Mouse (Mus musculus): ENCODE measurements at regions not wholly inside any gene's neighbourhood (a gene's known extent, or its start where the extent isn't known, plus 50 kb on each side); places are given as distances from the start of the nearest gene placed in this dataset.

DNA sequence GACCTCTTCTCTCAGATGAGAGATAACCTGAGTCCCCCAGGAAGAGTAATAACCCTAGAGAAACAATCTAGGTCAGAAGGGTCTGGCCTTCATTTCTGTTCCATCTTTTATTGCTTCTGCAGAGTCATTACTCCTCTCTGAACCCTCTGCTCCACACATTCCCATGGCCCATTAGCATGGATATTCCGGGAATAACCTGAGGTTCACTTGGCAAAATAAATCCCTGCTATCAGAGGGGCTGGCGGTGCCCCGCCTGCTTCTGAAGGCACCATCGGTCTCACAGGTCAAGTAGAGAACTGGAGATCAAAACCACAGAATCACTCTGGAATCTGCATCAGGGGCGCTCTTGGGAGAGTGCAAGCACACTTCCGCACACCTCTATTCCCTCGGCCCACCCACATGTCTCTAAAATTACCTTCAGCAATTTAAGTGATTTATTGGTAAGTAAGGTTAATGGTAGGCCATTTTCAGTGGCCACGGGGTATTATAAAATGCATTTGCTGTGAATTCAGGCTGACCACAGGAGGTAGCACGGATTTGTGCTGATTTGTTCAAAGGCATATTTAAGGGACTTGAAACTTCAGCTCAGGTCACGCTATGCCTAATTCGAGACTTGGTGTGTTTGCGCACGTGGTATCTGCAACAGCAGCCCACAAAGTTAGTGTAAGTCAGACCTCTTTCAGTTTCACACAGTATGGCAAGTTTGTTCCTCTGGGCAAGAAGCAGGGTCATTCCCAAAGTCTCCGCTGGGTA, 243.4 kb upstream of the Adcy2 start:
- Histone ChIP-seq H3K4me1 (no peaks in the 10 kb centered on the region), H3K27me3 (no peaks in the 10 kb centered on the region), H3K36me3 (no peaks in the 10 kb centered on the region), H3K4me3 (no peak overlapping the region), H3K9ac (no peak overlapping the region), H3K4me2 (replicated peaks) (no peak overlapping the region), H3K27ac (no peak overlapping the region), H3K9me3 (replicated peaks) (no peaks in the 10 kb centered on the region)
- WGBS: 87% methylated on average over 14 of the region's 14 CpGs
- no peak for ATAC-seq (ENCODE audit: low FRiP score)

DNA sequence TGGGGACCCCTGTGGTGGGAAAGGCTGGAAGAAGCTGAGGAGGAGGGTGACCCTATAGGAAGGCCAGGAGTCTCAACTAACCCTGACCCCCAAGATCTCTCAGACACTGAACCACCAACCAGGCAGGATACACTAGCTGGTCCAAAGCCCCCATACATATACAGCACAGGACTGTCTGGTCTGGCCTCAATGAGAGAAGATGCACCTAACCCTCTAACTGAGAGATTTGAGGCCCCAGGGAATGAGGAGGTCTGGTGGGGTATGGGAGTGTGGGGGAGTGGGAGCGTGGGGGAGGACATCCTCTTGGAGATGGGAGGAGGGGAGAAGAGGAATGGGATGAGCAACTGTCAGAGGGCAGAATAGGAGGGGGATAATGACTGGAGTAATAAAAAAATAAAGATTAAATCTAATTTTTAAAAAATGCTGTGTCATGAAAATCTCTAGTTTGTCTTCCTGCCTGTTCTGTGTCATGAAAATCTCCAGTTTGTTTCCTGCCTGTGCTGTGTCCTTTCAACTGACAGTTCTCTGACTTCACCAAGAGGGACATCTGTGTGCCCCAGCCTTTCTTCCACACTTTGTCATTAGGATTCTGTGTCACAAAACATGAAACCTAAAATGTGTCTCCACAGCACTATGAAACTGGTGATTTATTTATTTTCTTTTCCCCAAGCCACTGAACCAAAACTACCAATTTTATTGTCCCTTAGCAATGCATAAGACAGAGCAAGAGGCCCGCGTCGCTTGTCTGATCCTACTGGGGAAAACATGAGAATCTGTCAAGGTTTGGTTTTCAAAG, 251.2 kb upstream of the Adcy2 start:
- WGBS: 84% methylated on average over 4 of the region's 4 CpGs
- Histone ChIP-seq H3K36me3 (no peaks in the 10 kb centered on the region), H3K4me1 (no peaks in the 10 kb centered on the region), H3K4me2 (replicated peaks) (no peak overlapping the region), H3K9ac (no peak overlapping the region), H3K9me3 (replicated peaks) (no peaks in the 10 kb centered on the region), H3K4me3 (no peak overlapping the region), H3K27me3 (no peaks in the 10 kb centered on the region), H3K27ac (no peak overlapping the region; the same call in 1 of the 2 replicates)
- ATAC-seq (ENCODE audit: low FRiP score): no peak

DNA sequence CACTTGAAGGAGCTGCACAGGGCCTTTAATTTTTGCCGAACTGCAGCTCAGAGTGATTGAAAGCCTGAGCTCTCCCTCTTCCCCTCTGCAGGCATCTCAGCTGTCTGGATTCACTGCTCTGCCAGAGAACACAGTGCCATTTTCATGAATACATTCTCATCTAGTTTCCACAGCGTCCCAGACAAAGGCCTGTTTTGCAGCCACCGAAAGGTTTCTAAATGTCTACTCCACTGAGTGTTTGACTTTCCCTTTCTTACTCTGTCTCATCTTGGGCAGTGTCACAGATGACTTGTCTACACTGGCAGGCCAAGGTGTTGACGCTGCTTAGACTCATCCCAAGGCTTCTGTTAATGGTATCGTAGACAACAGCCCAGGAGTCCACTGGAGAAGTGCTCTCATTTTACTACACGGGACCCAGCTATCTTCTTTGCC, 251.8 kb upstream of the Adcy2 start:
- no peaks in the 10 kb centered on the region for H3K36me3 ChIP-seq
- no peak for ATAC-seq (ENCODE audit: low FRiP score)
- H3K27me3 ChIP-seq: no peaks in the 10 kb centered on the region
- H3K4me2 ChIP-seq (replicated peaks): no peak overlapping the region
- WGBS: 73% methylated on average over 6 of the region's 6 CpGs
- H3K9ac ChIP-seq: no peak overlapping the region
- no peaks in the 10 kb centered on the region for H3K4me1 ChIP-seq
- no peak overlapping the region; the same call in 1 of the 2 replicates for H3K27ac ChIP-seq
- no peaks in the 10 kb centered on the region for H3K9me3 ChIP-seq (replicated peaks)
- no peak overlapping the region for H3K4me3 ChIP-seq

DNA sequence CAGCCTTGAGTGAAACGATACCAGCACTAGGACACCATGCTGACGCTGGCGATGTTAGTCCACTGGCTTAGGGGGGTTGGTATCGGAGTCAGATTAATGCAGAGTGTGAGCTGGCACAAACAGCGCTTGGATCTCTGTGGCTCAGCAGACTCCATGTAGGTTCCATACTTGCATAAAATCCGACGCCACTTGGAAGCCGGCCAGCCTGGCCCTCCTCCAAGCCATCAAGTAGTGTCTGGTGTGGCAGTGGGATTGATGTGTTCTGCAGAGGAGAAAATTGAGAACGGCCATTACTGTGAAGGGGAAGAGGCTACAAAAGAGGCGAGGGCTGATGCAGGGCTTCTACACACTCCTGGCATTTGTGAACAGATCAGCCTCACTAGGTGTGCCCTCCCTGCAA, 253.0 kb upstream of the Adcy2 start:
- H3K4me3 ChIP-seq: no peak overlapping the region
- H3K9me3 ChIP-seq (replicated peaks): peaks cover 7% of the 10 kb centered on the region
- H3K4me1 ChIP-seq: no peaks in the 10 kb centered on the region
- no peak overlapping the region for H3K4me2 ChIP-seq (replicated peaks)
- peak; percentile 27; the same call in 1 of the 2 replicates for ATAC-seq (ENCODE audit: low FRiP score)
- no peak overlapping the region for H3K27ac ChIP-seq
- H3K27me3 ChIP-seq: no peaks in the 10 kb centered on the region
- H3K36me3 ChIP-seq: no peaks in the 10 kb centered on the region
- 76% methylated on average over 10 of the region's 10 CpGs for WGBS
- no peak overlapping the region for H3K9ac ChIP-seq

DNA sequence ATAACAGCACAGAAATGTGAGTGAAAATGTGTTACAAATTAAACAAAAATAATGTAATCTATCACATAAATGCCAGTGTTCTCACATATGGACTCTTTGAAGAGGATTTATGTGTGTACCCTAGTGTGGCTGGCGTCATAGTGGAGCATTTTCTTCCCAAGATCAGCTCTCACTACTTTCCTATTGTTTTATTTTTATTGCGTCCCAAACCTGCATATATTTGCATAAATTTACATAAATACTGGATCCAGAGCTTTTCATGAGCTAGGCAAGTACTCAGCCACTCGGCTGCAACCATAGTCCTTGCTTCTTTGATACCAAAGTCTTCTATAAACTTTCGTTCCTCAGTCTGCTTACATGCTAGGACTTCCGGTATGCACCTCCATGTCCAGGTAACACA, 261.1 kb upstream of the Adcy2 start:
- 49% methylated on average over 5 of the region's 5 CpGs for WGBS
- ATAC-seq (ENCODE audit: low FRiP score): peak; percentile 59

DNA sequence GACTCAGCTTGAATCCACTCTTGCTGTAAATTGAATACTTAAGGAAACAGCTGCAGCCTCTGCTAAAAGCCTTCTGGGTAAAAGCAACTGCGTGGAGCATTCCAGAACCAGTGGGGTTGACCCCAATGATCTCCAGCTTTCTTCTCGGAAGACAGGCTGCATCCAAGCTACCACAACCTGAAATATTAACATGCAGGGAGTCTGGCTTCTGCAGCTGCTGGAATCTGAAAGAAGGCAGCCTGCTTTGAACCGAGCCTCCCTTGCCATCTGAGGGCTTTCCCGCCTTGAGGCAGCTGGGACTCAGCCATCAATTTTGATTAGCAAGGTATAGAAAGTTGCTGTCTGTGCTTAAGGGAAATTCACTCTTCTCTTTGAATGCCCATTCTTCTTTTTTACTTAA, 261.6 kb upstream of the Adcy2 start:
- H3K9me3 ChIP-seq (replicated peaks): peaks cover 10% of the 10 kb centered on the region
- no peak for ATAC-seq (ENCODE audit: low FRiP score)
- no peak overlapping the region for H3K4me3 ChIP-seq
- H3K36me3 ChIP-seq: no peaks in the 10 kb centered on the region
- no peak overlapping the region for H3K27ac ChIP-seq
- 43% methylated on average over 4 of the region's 4 CpGs for WGBS
- no peaks in the 10 kb centered on the region for H3K27me3 ChIP-seq
- H3K4me2 ChIP-seq (replicated peaks): no peak overlapping the region
- H3K9ac ChIP-seq: no peak overlapping the region
- H3K4me1 ChIP-seq: peaks cover 4% of the 10 kb centered on the region; the same call in 1 of the 2 replicates

More for the DNA sequence above, 261.1 kb upstream of the Adcy2 start:
- H3K4me2 ChIP-seq (replicated peaks): no peak overlapping the region
- no peak overlapping the region for H3K27ac ChIP-seq
- H3K9ac ChIP-seq: no peak overlapping the region
- H3K4me1 ChIP-seq: peaks cover 4% of the 10 kb centered on the region; the same call in 1 of the 2 replicates
- H3K9me3 ChIP-seq (replicated peaks): peaks cover 10% of the 10 kb centered on the region
- no peak overlapping the region for H3K4me3 ChIP-seq
- H3K36me3 ChIP-seq: no peaks in the 10 kb centered on the region
- H3K27me3 ChIP-seq: no peaks in the 10 kb centered on the region

DNA sequence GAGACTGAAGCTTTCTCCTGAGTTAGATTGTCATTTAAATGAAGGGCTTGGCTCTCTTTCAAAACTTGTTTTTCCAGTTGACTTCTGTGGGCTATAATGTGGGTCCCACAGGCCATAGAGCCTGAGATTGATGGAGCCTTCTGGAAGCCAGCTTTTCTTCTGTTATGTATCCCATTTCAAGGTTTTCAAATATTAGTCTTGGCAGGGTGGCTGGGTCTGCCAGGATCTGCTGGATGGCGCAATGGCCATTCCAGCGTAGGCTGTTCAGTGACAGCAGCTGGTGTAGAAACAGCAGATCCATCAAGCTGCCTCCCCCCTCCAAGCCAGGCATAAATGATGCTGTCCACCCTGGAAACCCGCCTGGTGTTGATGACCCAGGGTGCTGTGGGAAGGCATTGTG, 264.4 kb upstream of the Adcy2 start:
- Histone ChIP-seq H3K4me1 (peaks cover 4% of the 10 kb centered on the region; the same call in 1 of the 2 replicates), H3K27ac (no peak overlapping the region), H3K36me3 (no peaks in the 10 kb centered on the region), H3K9ac (no peak overlapping the region), H3K4me3 (no peak overlapping the region), H3K9me3 (replicated peaks) (no peaks in the 10 kb centered on the region; the same call in 1 of the 2 replicates), H3K4me2 (replicated peaks) (no peak overlapping the region), H3K27me3 (no peaks in the 10 kb centered on the region)
- peak; percentile 73; the same call in 1 of the 2 replicates for ATAC-seq (ENCODE audit: low FRiP score)
- WGBS: 53% methylated on average over 3 of the region's 3 CpGs

DNA sequence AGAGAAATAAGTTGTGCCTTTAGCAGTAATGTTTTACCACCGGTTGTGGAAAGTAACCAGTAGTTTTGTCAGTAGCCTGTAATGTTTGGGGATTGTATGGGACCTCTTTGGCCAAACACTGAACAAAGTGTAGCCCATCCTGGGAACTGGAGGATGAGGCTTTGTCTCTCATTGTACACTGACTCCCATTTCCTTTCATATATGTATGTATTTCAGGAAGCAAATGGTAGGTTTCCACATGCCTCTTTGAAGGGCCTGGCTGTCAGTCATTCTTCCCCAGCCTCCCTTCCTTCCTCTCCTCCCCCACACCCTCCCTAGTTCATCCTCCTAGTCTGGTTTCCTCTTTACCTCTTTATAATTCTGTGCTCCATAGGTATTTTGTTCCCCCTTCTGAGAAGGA, 266.7 kb upstream of the Adcy2 start:
- Histone ChIP-seq H3K4me1 (no peaks in the 10 kb centered on the region), H3K27ac (no peak overlapping the region), H3K9me3 (replicated peaks) (no peaks in the 10 kb centered on the region), H3K27me3 (no peaks in the 10 kb centered on the region), H3K4me3 (no peak overlapping the region), H3K9ac (no peak overlapping the region), H3K4me2 (replicated peaks) (no peak overlapping the region), H3K36me3 (no peaks in the 10 kb centered on the region)
- ATAC-seq (ENCODE audit: low FRiP score): no peak
- WGBS: 59% methylated on average over 1 of the region's 1 CpGs

DNA sequence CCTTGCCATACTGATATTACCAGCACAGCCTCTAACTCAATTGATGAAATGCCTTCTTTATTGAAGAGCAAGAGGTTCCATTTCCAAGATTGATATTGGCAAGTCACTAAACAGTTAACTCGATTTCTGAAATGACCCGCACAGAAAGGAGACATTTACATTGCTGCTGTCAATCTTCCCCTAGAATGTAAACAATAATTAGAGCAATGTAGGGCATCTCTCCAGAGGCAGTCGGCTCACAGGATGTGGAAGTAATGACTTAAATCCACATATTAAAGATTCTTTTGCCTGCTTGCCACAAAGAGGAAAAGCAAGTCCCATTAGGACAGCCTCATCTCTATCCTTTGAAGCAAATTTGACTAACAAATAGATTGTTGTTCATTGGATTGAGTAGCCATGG, 261.0 kb upstream of the Nsun2 start:
- Histone ChIP-seq H3K9ac (no peak overlapping the region), H3K4me2 (replicated peaks) (no peak overlapping the region), H3K36me3 (no peaks in the 10 kb centered on the region), H3K27me3 (no peaks in the 10 kb centered on the region), H3K27ac (no peak overlapping the region), H3K4me1 (no peaks in the 10 kb centered on the region), H3K4me3 (no peak overlapping the region), H3K9me3 (replicated peaks) (no peaks in the 10 kb centered on the region)
- 45% methylated on average over 3 of the region's 3 CpGs for WGBS
- ATAC-seq (ENCODE audit: low FRiP score): no peak

DNA sequence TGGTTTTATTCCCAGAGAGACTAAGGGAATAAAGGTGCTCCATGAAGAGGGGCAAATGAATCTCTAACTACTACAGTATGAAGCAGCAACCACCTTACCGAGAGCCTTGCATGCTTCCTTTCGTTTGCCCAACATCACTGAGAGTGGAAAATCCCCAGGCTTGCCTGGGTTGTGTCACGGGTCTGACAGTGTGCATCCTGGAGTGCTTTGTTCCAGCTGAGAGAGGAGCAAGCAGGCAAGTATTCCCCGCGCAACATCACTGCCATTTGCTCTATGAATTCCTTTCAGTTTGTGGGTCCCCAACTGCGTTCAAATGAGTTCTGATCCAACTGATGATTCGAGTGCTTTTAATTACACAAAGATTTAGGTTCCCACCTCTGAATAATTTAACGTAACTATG, 253.9 kb upstream of the Nsun2 start:
- no peaks in the 10 kb centered on the region for H3K36me3 ChIP-seq
- H3K9ac ChIP-seq: no peak overlapping the region
- no peak overlapping the region for H3K4me2 ChIP-seq (replicated peaks)
- 82% methylated on average over 8 of the region's 8 CpGs for WGBS
- H3K4me3 ChIP-seq: no peak overlapping the region
- ATAC-seq (ENCODE audit: low FRiP score): no peak
- H3K9me3 ChIP-seq (replicated peaks): no peaks in the 10 kb centered on the region
- H3K27ac ChIP-seq: no peak overlapping the region
- no peaks in the 10 kb centered on the region for H3K4me1 ChIP-seq
- no peaks in the 10 kb centered on the region for H3K27me3 ChIP-seq

DNA sequence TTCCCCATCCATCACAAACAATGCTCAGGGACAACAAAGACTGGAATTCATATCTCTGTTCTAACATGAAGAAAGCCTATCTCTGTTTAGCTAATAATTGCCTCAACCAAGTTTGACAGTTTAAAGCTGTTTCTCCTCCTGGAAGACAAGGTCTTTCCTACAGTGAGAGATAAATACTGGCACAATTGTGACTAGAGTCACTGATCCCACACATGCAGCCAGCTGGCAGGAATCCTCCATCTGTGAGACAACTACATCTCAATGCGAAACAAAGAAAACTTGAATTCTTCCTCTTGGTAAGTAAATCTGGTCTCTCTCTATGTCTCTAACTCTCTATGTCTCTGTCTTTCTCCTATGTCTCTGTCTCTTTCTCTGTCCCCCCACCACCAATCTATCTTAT, 239.1 kb upstream of the Nsun2 start:
- Histone ChIP-seq H3K27ac (no peak overlapping the region), H3K4me2 (replicated peaks) (no peak overlapping the region), H3K9ac (no peak overlapping the region), H3K4me1 (no peaks in the 10 kb centered on the region), H3K27me3 (no peaks in the 10 kb centered on the region), H3K4me3 (no peak overlapping the region), H3K36me3 (no peaks in the 10 kb centered on the region), H3K9me3 (replicated peaks) (no peaks in the 10 kb centered on the region)
- ATAC-seq (ENCODE audit: low FRiP score): no peak
- WGBS: 93% methylated on average over 1 of the region's 1 CpGs

DNA sequence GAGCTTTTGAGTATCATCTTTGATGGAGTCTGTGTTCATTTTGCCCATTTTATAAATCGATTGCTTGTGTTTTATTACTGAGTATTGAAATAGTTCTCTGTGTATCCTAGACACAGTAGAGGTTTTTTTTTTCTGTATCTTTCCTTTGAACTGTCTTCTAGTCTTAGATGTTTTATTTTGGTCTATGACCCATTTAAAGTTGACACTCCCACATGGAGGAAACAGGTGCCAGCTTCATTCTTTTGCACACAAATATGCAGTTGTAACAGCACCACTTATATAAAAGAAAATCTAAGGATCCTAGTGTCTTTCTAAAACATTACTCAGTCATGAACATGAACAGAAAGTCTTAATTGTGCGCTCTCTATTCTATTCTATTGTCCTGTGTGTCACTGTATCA, 230.2 kb upstream of the Nsun2 start:
- Histone ChIP-seq H3K9me3 (replicated peaks) (no peaks in the 10 kb centered on the region), H3K4me1 (no peaks in the 10 kb centered on the region), H3K36me3 (no peaks in the 10 kb centered on the region), H3K27ac (no peak overlapping the region), H3K27me3 (no peaks in the 10 kb centered on the region), H3K4me2 (replicated peaks) (no peak overlapping the region), H3K4me3 (no peak overlapping the region), H3K9ac (no peak overlapping the region)
- ATAC-seq (ENCODE audit: low FRiP score): no peak
- WGBS: 89% methylated on average over 2 of the region's 2 CpGs

All from hindbrain, embryonic 12.5 days (tissue).